Mouse (Mus musculus): ENCODE results near the gene Pde6g. TPM values are rescaled to one million over a fixed set of nuclear protein-coding genes. Genes with fewer than 3 reads are reported as not detected.

Pde6g gene
- polyA plus RNA-seq, 1 experiment from 2014 or later = 0.22 TPM

- no peak for TF ChIP-seq CTCF (IDR thresholded peaks at IDR 0.05; ENCODE audit: low read depth)
- ATAC-seq = no peak
- no peak overlapping the region for H3K4me3 ChIP-seq (ENCODE audit: low read depth, low read length)
- no peak overlapping the region for H3K9ac ChIP-seq (ENCODE audit: low read depth, low read length)
- peaks cover 90% of the 10 kb centered on the region for H3K36me3 ChIP-seq (ENCODE audit: control insufficient read depth, insufficient read depth)
- H3K9me3 ChIP-seq (ENCODE audit: control insufficient read depth) = no peaks in the 10 kb centered on the region
- H3K4me1 ChIP-seq (replicated peaks; ENCODE audit: control insufficient read depth, insufficient read depth, low read length) = no peaks in the 10 kb centered on the region
- no peaks in the 10 kb centered on the region for H3K27me3 ChIP-seq (replicated peaks; ENCODE audit: control insufficient read depth, insufficient read depth, low read length)
- no peak overlapping the region for H3K27ac ChIP-seq (ENCODE audit: low read depth, low read length)
- 94% methylated on average over 1 of the region's 1 CpGs for WGBS
- no peak overlapping the region for H3K4me2 ChIP-seq (replicated peaks; ENCODE audit: low read depth)
Observed at GRCm38 (mm10) chr11:120404814-120405213, 48.5 kb downstream of the Pde6g start.

DNA sequence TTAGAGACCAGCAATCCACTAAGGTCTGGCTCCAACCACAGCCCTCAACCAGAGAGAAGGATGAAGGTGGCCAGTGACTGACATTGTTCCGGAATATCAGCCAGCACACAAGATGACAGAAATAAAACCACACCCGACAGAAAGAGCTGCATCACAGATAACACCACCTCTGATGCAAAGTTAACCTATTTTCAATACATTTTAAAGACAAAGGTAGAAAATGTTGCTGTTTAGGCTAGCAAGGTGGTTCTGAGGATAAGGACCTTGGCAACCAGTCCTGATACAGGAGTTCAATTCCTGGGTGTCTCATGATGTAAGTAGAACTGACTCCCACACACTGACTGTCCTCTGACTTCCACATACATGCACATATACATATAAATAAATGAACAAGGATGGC lies 54.0 kb downstream of the Pde6g start:
- no peak for ATAC-seq
- WGBS = 95% methylated on average over 2 of the region's 2 CpGs
- no peaks in the 10 kb centered on the region for H3K27me3 ChIP-seq (replicated peaks; ENCODE audit: control insufficient read depth, insufficient read depth, low read length)
- no peak overlapping the region for H3K4me2 ChIP-seq (replicated peaks; ENCODE audit: low read depth)
- no peak overlapping the region for H3K9ac ChIP-seq (ENCODE audit: low read depth, low read length)
- H3K36me3 ChIP-seq (ENCODE audit: control insufficient read depth, insufficient read depth) = peaks cover 66% of the 10 kb centered on the region
- no peak overlapping the region for H3K4me3 ChIP-seq (ENCODE audit: low read depth, low read length)
- TF ChIP-seq CTCF (IDR thresholded peaks at IDR 0.05; ENCODE audit: low read depth) = no peak
- H3K4me1 ChIP-seq (replicated peaks; ENCODE audit: control insufficient read depth, insufficient read depth, low read length) = no peaks in the 10 kb centered on the region
- H3K27ac ChIP-seq (ENCODE audit: low read depth, low read length) = no peak overlapping the region
- no peaks in the 10 kb centered on the region for H3K9me3 ChIP-seq (ENCODE audit: control insufficient read depth)

Other genes starting within 250 kb of the Pde6g start
- 3.1 and 4.2 TPM in 2 replicates for gene Bahcc1, start 220.6 kb downstream of the Pde6g start, polyA plus RNA-seq (2015; fragmentation: Nextera tagmentation; extraction: Ambion mirVana)
- gene Actg1, start 105.0 kb downstream of the Pde6g start, polyA plus RNA-seq (2015; fragmentation: Nextera tagmentation; extraction: Ambion mirVana) = 1,513 and 1,605 TPM in 2 replicates
- 0.14 and 0.16 TPM in 2 replicates for gene Fscn2, start 92.0 kb downstream of the Pde6g start, polyA plus RNA-seq (2015; fragmentation: Nextera tagmentation; extraction: Ambion mirVana)
- gene Faap100, start 74.7 kb downstream of the Pde6g start, polyA plus RNA-seq (2015; fragmentation: Nextera tagmentation; extraction: Ambion mirVana) = 9.7 and 11.7 TPM in 2 replicates
- gene Nploc4, start 15.8 kb downstream of the Pde6g start, polyA plus RNA-seq (2015; fragmentation: Nextera tagmentation; extraction: Ambion mirVana) = 15.6 and 16.3 TPM in 2 replicates
- not detected in 2 replicates for gene Tspan10, start 10.9 kb downstream of the Pde6g start, polyA plus RNA-seq (2015; fragmentation: Nextera tagmentation; extraction: Ambion mirVana)
- gene Oxld1, start 4.6 kb upstream of the Pde6g start, polyA plus RNA-seq (2015; fragmentation: Nextera tagmentation; extraction: Ambion mirVana) = 15.5 and 17.6 TPM in 2 replicates
- 14.1 and 16.0 TPM in 2 replicates for gene Ccdc137, start 4.6 kb upstream of the Pde6g start, polyA plus RNA-seq (2015; fragmentation: Nextera tagmentation; extraction: Ambion mirVana)
- 22.8 and 23.3 TPM in 2 replicates for gene Arl16, start 14.1 kb upstream of the Pde6g start, polyA plus RNA-seq (2015; fragmentation: Nextera tagmentation; extraction: Ambion mirVana)
- 204 and 208 TPM in 2 replicates for gene Mrpl12, start 31.1 kb upstream of the Pde6g start, polyA plus RNA-seq (2015; fragmentation: Nextera tagmentation; extraction: Ambion mirVana)
- 139 and 143 TPM in 2 replicates for gene Slc25a10, start 38.3 kb upstream of the Pde6g start, polyA plus RNA-seq (2015; fragmentation: Nextera tagmentation; extraction: Ambion mirVana)
- 1.0 and 1.6 TPM in 2 replicates for gene Gcgr, start 77.2 kb upstream of the Pde6g start, polyA plus RNA-seq (2015; fragmentation: Nextera tagmentation; extraction: Ambion mirVana)
- gene Mcrip1, start 96.2 kb upstream of the Pde6g start, polyA plus RNA-seq (2015; fragmentation: Nextera tagmentation; extraction: Ambion mirVana) = 68.7 and 73.4 TPM in 2 replicates
- gene Ppp1r27, start 97.6 kb upstream of the Pde6g start, polyA plus RNA-seq (2015; fragmentation: Nextera tagmentation; extraction: Ambion mirVana) = 1.4 and 1.6 TPM in 2 replicates
- 2,516 and 2,539 TPM in 2 replicates for gene P4hb, start 119.8 kb upstream of the Pde6g start, polyA plus RNA-seq (2015; fragmentation: Nextera tagmentation; extraction: Ambion mirVana)
- 474 and 493 TPM in 2 replicates for gene Arhgdia, start 128.1 kb upstream of the Pde6g start, polyA plus RNA-seq (2015; fragmentation: Nextera tagmentation; extraction: Ambion mirVana)
- 209 and 226 TPM in 2 replicates for gene Alyref, start 144.9 kb upstream of the Pde6g start, polyA plus RNA-seq (2015; fragmentation: Nextera tagmentation; extraction: Ambion mirVana)
- 107 and 108 TPM in 2 replicates for gene Anapc11, start 144.9 kb upstream of the Pde6g start, polyA plus RNA-seq (2015; fragmentation: Nextera tagmentation; extraction: Ambion mirVana)
- 3.4 and 3.5 TPM in 2 replicates for gene Npb, start 155.0 kb upstream of the Pde6g start, polyA plus RNA-seq (2015; fragmentation: Nextera tagmentation; extraction: Ambion mirVana)
- 320 and 378 TPM in 2 replicates for gene Pcyt2, start 164.4 kb upstream of the Pde6g start, polyA plus RNA-seq (2015; fragmentation: Nextera tagmentation; extraction: Ambion mirVana)
- gene Sirt7, start 171.7 kb upstream of the Pde6g start, polyA plus RNA-seq (2015; fragmentation: Nextera tagmentation; extraction: Ambion mirVana) = 73.1 and 77.7 TPM in 2 replicates
- gene Mafg, start 180.1 kb upstream of the Pde6g start, polyA plus RNA-seq (2015; fragmentation: Nextera tagmentation; extraction: Ambion mirVana) = 40.2 and 49.1 TPM in 2 replicates
- gene Pycr1, start 190.3 kb upstream of the Pde6g start, polyA plus RNA-seq (2015; fragmentation: Nextera tagmentation; extraction: Ambion mirVana) = 5.3 and 6.5 TPM in 2 replicates
- gene Myadml2, start 194.7 kb upstream of the Pde6g start, polyA plus RNA-seq (2015; fragmentation: Nextera tagmentation; extraction: Ambion mirVana) = not detected in 2 replicates
- 0.39 and 0.68 TPM in 2 replicates for gene Notum, start 207.7 kb upstream of the Pde6g start, polyA plus RNA-seq (2015; fragmentation: Nextera tagmentation; extraction: Ambion mirVana)
- 105 and 106 TPM in 2 replicates for gene Aspscr1, start 219.5 kb upstream of the Pde6g start, polyA plus RNA-seq (2015; fragmentation: Nextera tagmentation; extraction: Ambion mirVana)

All from intestine, postnatal 0 days (tissue).